Mouse (Mus musculus) left cerebral cortex, postnatal 4 days (tissue): ENCODE results near the gene Wbp1. TPM values are rescaled to one million over a fixed set of nuclear protein-coding genes. Genes with fewer than 3 reads are reported as not detected.

Experiments used
- DNase-seq: peaks from one replicate; pipeline ENCODE4 v3.0.0-alpha.2; 2022
- intact Hi-C: fragments of 180-260 bp; cut with DNase I; formaldehyde crosslinking; loops from one replicate; pipeline ENCODE4 v1.15.1; 2025
- total RNA-seq, 2 experiments: library from RNA; stranded (reverse); gene quantifications; 2 replicates each; pipeline ENCODE4 v1.2.3; 2021

Wbp1 gene
- total RNA-seq, 2 experiments from 2014 or later = 60.3 to 68.7 TPM

- intact Hi-C loops = loop anchor here (5.0 kb wide), 1 partner anchor 39 kb away; the partner anchor contains the start of genes 1700003E16Rik and Wdr54
- no peak for DNase-seq
Observed at GRCm38 (mm10) chr6:83118369-83118768, 3.0 kb downstream of the Wbp1 start.

GRCm38 (mm10) chr6:83117616-83118015 is 3.7 kb downstream of the Wbp1 start:
- intact Hi-C loops = loop anchor here (5.0 kb wide), 1 partner anchor 40 kb away; the partner anchor contains the start of genes 1700003E16Rik and Wdr54
- DNase-seq = no peak

- intact Hi-C loops = loop anchor here (5.0 kb wide), 1 partner anchor 40 kb away; the partner anchor contains the start of genes 1700003E16Rik and Wdr54
- DNase-seq = no peak
Observed at GRCm38 (mm10) chr6:83117165-83117438, 4.3 kb downstream of the Wbp1 start.

GRCm38 (mm10) chr6:83116373-83117164 is 4.8 kb downstream of the Wbp1 start:
- DNase-seq = no peak
- intact Hi-C loops = loop anchor here (5.0 kb wide), 1 partner anchor 41 kb away; the partner anchor contains the start of genes 1700003E16Rik and Wdr54

GRCm38 (mm10) chr6:83115682-83116372 is 5.5 kb downstream of the Wbp1 start:
- intact Hi-C loops = loop anchor here (5.0 kb wide), 1 partner anchor 41 kb away; the partner anchor contains the start of genes 1700003E16Rik and Wdr54
- DNase-seq = no peak

GRCm38 (mm10) chr6:83115011-83115671 is 6.2 kb downstream of the Wbp1 start, which contains the start of gene Mogs:
Gene Mogs (plus strand): TSS chr6:83115496.
- intact Hi-C loops = loop anchor here (5.0 kb wide), 1 partner anchor 42 kb away; the partner anchor contains the start of genes 1700003E16Rik and Wdr54
- DNase-seq = peak; percentile 94

- intact Hi-C loops = no loop called here
- no peak for DNase-seq
Observed at GRCm38 (mm10) chr6:83111510-83112136, 9.7 kb downstream of the Wbp1 start.

- DNase-seq = peak; percentile 85
- intact Hi-C loops = no loop called here
Observed at GRCm38 (mm10) chr6:83108762-83109668, 12.3 kb downstream of the Wbp1 start, which contains the start of gene Mrpl53. Gene Mrpl53 (plus strand): TSS chr6:83109040.

GRCm38 (mm10) chr6:83107566-83108400 is 13.6 kb downstream of the Wbp1 start:
- DNase-seq = peak; percentile 87
- intact Hi-C loops = no loop called here

- DNase-seq = no peak
- intact Hi-C loops = loop anchor here (5.0 kb wide), 1 partner anchor 107 kb away; no protein-coding TSS in a partner anchor
Observed at GRCm38 (mm10) chr6:83104158-83104557, 17.2 kb downstream of the Wbp1 start.

- intact Hi-C loops = loop anchor here (5.0 kb wide), 1 partner anchor 106 kb away; no protein-coding TSS in a partner anchor
- no peak for DNase-seq
Observed at GRCm38 (mm10) chr6:83103130-83103650, 18.2 kb downstream of the Wbp1 start.

GRCm38 (mm10) chr6:83101688-83102556 is 19.4 kb downstream of the Wbp1 start:
- peak; percentile 58 for DNase-seq
- intact Hi-C loops = loop anchor here (5.0 kb wide), 1 partner anchor 105 kb away; no protein-coding TSS in a partner anchor

- DNase-seq = peak; percentile 88
- intact Hi-C loops = loop anchor here (5.0 kb wide), 1 partner anchor 104 kb away; no protein-coding TSS in a partner anchor
Observed at GRCm38 (mm10) chr6:83101316-83101687, 20.1 kb downstream of the Wbp1 start, which contains the start of the genes Ccdc142 and Gm42688. Gene Ccdc142 (plus strand): TSS chr6:83101601. Gene Gm42688 (plus strand): TSS chr6:83101617.

- DNase-seq = no peak
- intact Hi-C loops = no loop called here
Observed at GRCm38 (mm10) chr6:83098411-83098810, 22.9 kb downstream of the Wbp1 start.

GRCm38 (mm10) chr6:83095968-83096367 is 25.4 kb downstream of the Wbp1 start:
- intact Hi-C loops = no loop called here
- no peak for DNase-seq

GRCm38 (mm10) chr6:83092416-83093127 is 28.8 kb downstream of the Wbp1 start:
- intact Hi-C loops = no loop called here

More at GRCm38 (mm10) chr6:83092416-83093127, 28.8 kb downstream of the Wbp1 start:
- DNase-seq = no peak
